Mouse (Mus musculus) heart, embryonic 13.5 days (tissue): ENCODE measurements around the gene Cfap57. TPM values are rescaled to one million over a fixed set of nuclear protein-coding genes. Genes with fewer than 3 reads are reported as not detected.
"Not testable (repeated sequence)": the region's sequence is repeated elsewhere in the genome, so short reads cannot be mapped to it uniquely, and the experiment has no call there.

Source experiments
- ATAC-seq: fragments of 200-750 bp; cut with Nextera tagmentation; 2 replicates; pipeline ENCODE4 v1.8.0; 2017; ENCODE audit warnings: moderate TSS enrichment; ENCODE audit not compliant: insufficient number of reproducible peaks, low FRiP score, low TSS enrichment; ENCODE audit errors: extremely low read depth
- H3K27ac ChIP-seq: fragments of 300-500 bp; sonication (generic); replicated peaks from 2 replicates; pipeline ENCODE4 v1.5.1; 2015; ENCODE audit warnings: moderate library complexity, mild to moderate bottlenecking, inconsistent platforms
- H3K27me3 ChIP-seq: fragments of 300-500 bp; sonication (generic); replicated peaks from 2 replicates; pipeline ENCODE4 v1.6.1; 2015; ENCODE audit warnings: mild to moderate bottlenecking, inconsistent platforms
- H3K36me3 ChIP-seq: fragments of 300-500 bp; sonication (generic); 2 replicates; pipeline ENCODE4 v1.6.1; 2015; ENCODE audit warnings: mild to moderate bottlenecking, inconsistent platforms
- H3K4me1 ChIP-seq: fragments of 300-500 bp; sonication (generic); 2 replicates; pipeline ENCODE4 v1.6.1; 2015; ENCODE audit warnings: inconsistent platforms
- H3K4me2 ChIP-seq: fragments of 300-500 bp; sonication (generic); 2 replicates; pipeline ENCODE4 v1.6.1; 2015; ENCODE audit warnings: inconsistent platforms, mild to moderate bottlenecking, moderate library complexity
- H3K4me3 ChIP-seq: fragments of 300-500 bp; sonication (generic); 2 replicates; pipeline ENCODE4 v1.5.1; 2015; ENCODE audit warnings: moderate library complexity, mild to moderate bottlenecking, inconsistent platforms
- H3K9ac ChIP-seq: fragments of 300-500 bp; sonication (generic); 2 replicates; pipeline ENCODE4 v1.6.1; 2015; ENCODE audit warnings: inconsistent platforms, mild to moderate bottlenecking, moderate library complexity
- H3K9me3 ChIP-seq: fragments of 300-500 bp; sonication (generic); 2 replicates; pipeline ENCODE4 v1.6.1; 2016; ENCODE audit warnings: inconsistent platforms
- WGBS: fragments of 180-500 bp; shearing (Covaris S2); methylation state at CpG from one replicate; pipeline ENCODE4 v1.1.7; 2015; ENCODE audit warnings: mixed read lengths; 5-methylcytosine and 5-hydroxymethylcytosine counted together
- polyA plus RNA-seq: library from polyadenylated mRNA; unstranded; fragments of >200 nt; fragmentation: Nextera tagmentation; extraction: Ambion mirVana; gene quantifications from 2 replicates; pipeline ENCODE4 v1.2.1, GENCODE M21; 2015

The Cfap57 gene
- polyA plus RNA-seq, 1 experiment from 2014 or later = 0.53 TPM

DNA sequence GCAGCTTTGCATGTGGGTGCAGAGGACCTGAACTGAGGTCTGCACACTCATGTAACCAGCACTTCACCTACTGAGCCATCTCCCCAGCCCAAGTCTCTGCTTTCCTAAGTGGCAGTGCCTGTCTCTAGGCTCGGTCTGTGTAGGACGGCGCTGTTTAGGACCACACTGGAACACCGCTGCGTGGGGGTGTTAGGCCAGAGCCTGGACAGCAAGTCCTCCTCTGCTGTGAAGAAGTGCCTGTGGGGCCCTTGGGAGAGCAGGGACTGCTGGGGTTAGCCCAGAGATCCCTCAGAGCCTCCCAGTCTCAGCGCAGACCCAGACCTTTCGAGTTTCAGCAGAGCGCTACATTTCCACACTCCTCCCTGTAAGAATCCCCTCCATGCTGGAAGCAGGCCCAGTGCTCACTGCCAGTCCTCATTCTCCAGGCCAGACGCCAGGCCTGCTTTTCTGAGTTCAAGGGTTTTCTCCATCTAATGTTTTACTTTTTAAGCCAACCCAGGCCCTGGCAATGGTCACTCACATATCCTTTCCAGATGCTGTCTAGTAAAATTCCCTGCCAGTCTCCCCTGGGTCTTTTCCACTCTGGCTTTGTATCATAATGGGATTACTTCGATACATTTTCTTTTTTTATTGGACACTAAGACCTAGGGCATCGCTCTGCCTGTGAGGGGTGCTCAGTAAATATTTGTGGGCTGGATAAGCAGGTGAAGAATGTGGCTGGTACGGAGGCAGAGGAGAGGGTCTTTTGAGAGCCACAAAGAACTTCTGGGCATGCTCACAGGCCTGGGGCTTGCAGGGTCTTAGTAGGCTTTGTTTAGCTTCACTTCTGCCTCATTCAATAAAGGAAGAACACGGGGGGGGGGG lies 56.3 kb downstream of the Cfap57 start:
- Histone ChIP-seq H3K27ac (no peak overlapping the region), H3K9me3 (no peaks in the 10 kb centered on the region), H3K27me3 (peaks cover 27% of the 10 kb centered on the region), H3K4me1 (no peaks in the 10 kb centered on the region), H3K9ac (no peak overlapping the region), H3K36me3 (no peaks in the 10 kb centered on the region), H3K4me3 (no peak overlapping the region), H3K4me2 (no peak overlapping the region)
- 77% methylated on average over 13 of the region's 13 CpGs for WGBS
- no peak for ATAC-seq

DNA sequence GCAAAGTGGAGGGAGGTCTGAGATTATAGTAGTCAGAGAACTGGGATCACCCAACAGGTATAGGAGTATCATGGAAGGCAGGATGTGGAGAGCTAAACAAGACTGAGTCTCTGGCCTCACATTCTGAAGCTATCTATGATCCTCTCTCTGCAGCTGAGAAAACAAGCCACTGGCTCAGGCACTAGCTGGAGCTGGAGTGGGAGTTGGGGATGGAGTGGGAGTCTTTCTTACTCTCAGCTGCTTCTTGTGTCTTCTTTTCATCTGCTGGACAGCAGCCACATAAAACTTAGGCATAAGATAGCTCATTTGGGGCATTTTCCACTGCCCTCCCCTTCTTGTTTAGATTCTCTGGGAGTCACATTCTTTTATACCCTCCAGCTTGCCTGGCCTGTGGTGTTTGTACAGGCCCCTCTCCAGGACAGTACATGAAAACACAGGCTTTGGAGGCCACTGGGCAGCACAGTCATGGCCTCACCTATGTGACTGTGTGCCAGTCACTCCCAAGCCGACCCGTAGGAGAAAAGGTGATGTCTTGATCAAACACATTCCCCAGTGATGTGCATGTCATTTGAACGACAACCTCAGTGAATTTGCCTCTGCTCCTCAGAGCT lies 67.4 kb downstream of the Cfap57 start:
- no peaks in the 10 kb centered on the region; the same call in 1 of the 2 replicates for H3K9me3 ChIP-seq
- H3K4me3 ChIP-seq = no peak overlapping the region
- ATAC-seq = no peak
- no peak overlapping the region for H3K9ac ChIP-seq
- H3K36me3 ChIP-seq = no peaks in the 10 kb centered on the region
- H3K4me1 ChIP-seq = no peaks in the 10 kb centered on the region
- no peak overlapping the region for H3K27ac ChIP-seq
- H3K27me3 ChIP-seq = peaks cover 10% of the 10 kb centered on the region; the same call in 1 of the 2 replicates
- WGBS = 49% methylated on average over 3 of the region's 3 CpGs
- no peak overlapping the region for H3K4me2 ChIP-seq

DNA sequence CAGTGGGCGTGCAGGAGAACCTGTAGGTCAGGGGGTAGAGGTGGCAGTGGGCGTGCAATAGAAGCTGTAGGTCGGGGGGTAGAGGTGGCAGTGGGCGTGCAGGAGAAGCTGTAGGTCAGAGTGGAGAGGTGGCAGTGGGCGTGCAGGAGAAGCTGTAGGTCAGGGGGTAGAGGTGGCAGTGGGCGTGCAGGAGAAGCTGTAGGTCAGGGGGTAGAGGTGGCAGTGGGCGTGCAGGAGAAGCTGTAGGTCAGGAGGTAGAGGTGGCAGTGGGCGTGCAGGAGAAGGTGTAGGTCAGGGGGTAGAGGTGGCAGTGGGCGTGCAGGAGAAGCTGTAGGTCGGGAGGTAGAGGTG lies 72.5 kb downstream of the Cfap57 start:
- peaks cover 11% of the 10 kb centered on the region for H3K4me1 ChIP-seq
- 79% methylated on average over 10 of the region's 10 CpGs for WGBS
- not testable (repeated sequence) for H3K4me3 ChIP-seq, H3K9ac ChIP-seq, ATAC-seq, H3K36me3 ChIP-seq, H3K9me3 ChIP-seq, H3K27me3 ChIP-seq, H3K27ac ChIP-seq, H3K4me2 ChIP-seq

DNA sequence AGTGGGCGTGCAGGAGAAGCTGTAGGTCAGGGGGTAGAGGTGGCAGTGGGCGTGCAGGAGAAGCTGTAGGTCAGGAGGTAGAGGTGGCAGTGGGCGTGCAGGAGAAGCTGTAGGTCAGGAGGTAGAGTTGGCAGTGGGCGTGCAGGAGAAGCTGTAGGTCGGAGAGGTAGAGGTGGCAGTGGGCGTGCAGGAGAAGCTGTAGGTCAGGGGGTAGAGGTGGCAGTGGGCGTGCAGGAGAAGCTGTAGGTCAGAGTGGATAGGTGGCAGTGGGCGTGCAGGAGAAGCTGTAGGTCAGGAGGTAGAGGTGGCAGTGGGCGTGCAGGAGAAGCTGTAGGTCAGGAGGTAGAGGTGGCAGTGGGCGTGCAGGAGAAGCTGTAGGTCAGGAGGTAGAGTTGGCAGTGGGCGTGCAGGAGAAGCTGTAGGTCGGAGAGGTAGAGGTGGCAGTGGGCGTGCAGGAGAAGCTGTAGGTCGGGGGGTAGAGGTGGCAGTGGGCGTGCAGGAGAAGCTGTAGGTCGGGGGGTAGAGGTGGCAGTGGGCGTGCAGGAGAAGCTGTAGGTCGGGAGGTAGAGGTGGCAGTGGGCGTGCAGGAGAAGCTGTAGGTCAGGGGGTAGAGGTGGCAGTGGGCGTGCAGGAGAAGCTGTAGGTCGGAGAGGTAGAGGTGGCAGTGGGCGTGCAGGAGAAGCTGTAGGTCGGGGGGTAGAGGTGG lies 73.0 kb downstream of the Cfap57 start:
- not testable (repeated sequence) for H3K9me3 ChIP-seq, H3K4me2 ChIP-seq, H3K27me3 ChIP-seq, H3K27ac ChIP-seq, H3K36me3 ChIP-seq, H3K4me3 ChIP-seq, ATAC-seq, H3K9ac ChIP-seq
- H3K4me1 ChIP-seq = peaks cover 17% of the 10 kb centered on the region
- 79% methylated on average over 23 of the region's 23 CpGs for WGBS

DNA sequence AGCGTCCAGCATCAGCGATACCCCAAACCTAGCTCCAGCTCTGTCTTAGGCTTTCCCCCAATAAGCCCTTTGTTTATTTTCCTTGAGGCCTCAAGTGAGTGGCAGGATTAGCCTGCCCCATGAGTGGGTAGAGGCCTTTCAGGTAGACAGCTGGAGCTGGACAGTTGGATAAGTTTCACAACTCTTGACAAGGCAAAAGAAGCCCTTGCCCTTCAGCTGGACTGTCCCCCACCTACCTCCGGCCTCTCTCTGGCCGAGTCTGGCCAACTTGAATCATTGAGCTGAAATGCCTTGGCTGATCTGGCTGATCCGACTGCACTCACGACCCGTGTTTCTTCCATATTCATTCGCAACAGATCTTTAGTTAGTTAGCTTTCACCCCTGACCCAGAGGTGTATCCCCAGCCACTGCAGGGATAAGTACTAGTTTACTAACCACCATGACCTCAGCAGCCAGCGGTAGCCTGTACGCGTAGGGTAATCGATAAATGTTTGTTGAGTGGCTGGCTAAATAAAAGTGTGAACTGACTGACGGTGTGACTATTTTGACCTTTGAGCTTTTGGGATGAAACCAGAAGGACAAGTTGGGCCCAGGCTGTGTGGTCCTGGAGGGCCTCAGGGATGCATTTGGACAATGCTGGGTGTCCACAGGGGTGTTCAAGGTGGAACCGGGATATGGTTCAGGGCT lies 76.0 kb downstream of the Cfap57 start:
- 71% methylated on average over 14 of the region's 14 CpGs for WGBS
- Histone ChIP-seq H3K4me1 (peaks cover 18% of the 10 kb centered on the region), H3K9ac (no peak overlapping the region), H3K27ac (no peak overlapping the region), H3K4me2 (peak overlapping the region; percentile 76), H3K9me3 (no peaks in the 10 kb centered on the region; the same call in 1 of the 2 replicates), H3K27me3 (peaks cover 24% of the 10 kb centered on the region), H3K4me3 (peak overlapping the region; percentile 50; the same call in 1 of the 2 replicates), H3K36me3 (no peaks in the 10 kb centered on the region)
- no peak for ATAC-seq

DNA sequence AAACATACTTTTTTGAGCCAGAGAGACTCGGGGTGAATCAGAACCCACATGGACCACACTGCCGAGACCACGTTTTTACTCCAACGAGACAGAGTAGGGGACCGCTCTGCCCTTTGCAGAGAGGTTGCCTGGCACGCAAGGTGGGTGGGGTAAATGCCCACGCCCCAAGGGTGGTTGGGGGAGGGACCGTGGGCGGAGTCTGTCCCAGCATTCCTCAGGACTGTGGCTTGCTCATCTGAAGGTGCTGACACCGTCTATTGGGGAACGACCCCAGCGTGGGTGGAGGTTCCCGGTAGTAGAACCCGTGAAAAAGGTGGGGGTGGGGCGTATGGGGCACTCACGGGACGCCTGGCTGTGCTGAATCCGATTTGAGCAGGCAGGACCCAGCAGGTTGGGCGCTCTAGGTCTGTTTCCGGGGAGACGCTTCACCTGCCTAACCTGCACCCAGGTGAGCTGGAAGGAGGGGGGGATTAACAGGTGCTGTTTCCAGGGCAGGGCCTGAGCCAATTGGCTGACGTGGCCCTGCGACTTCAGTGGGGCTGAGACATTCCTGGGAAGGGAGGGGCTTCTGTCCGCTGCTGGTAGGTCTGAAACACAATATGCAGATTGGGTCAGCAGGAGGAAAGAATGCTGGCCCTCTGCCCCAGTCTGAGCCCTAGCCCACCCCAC lies 76.9 kb downstream of the Cfap57 start, which contains the start of gene Tmem125:
Tmem125 (minus strand) TSS at position 453 of the 669 bp plus-strand sequence.
- WGBS = 1% methylated on average over 24 of the region's 24 CpGs
- no peak within 1 kb of the TSS for H3K27ac ChIP-seq
- H3K4me2 ChIP-seq = peak within 1 kb of the TSS; percentile 76
- H3K27me3 ChIP-seq = peaks cover 27% of the 10 kb centered on the region
- peaks cover 18% of the 10 kb centered on the region for H3K4me1 ChIP-seq
- peak within 1 kb of the TSS; percentile 50 for H3K4me3 ChIP-seq
- H3K9me3 ChIP-seq = no peaks in the 10 kb centered on the region; the same call in 1 of the 2 replicates
- peak; percentile 75 for ATAC-seq
- H3K9ac ChIP-seq = peak within 1 kb of the TSS; percentile 69
- no peaks in the 10 kb centered on the region for H3K36me3 ChIP-seq

DNA sequence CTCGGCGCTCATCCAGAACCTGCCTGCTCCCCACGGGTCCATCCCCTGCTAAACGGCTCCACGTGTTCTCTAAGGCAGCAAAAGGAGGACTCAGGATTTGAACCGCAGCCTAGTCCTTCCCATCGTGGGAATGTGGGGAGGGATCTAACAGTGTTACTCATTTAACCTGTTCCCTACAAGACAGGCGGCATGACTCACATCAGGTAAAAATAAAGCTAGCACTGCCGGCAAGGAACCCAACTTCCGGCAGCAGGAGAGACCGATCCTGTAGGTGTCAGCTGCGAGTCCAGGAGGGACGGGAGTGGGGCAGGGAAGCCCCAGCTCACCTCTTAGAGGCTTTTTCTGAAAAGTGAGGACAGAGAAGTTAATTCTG lies 77.4 kb downstream of the Cfap57 start:
- no peak for ATAC-seq
- no peak overlapping the region for H3K27ac ChIP-seq
- 7% methylated on average over 13 of the region's 13 CpGs for WGBS

DNA sequence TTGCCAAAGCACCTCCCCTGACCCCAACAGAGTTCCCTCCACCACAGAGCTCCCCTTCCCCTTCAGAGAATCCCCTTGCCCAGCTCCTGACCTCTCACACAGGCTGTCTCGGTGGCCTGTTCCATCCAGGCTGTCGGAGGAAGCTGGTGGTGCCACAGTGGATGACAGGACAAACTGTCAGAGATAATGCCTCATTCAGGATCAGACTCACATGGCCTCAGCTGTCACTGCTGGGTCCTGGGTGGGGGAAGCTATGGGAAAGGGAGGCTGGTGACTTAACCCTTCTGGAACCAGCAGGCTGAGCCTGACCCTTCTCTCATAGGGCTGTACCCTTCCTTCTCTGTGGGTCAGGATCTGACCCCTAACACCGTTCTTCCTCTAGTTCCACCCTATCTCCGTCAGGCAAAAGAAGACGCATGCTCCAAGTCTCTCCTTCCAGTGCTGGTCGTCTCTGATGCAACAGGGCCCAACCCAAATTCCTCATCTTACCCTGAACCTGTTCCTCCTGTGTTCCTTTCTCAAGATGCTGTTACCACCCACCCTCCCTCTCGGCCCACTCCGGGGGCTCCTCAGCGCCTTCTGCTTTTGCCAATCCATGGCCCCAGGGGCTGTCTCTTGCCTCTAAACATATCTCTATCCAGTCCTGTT lies 77.9 kb downstream of the Cfap57 start:
- no peak overlapping the region for H3K27ac ChIP-seq
- H3K9me3 ChIP-seq = no peaks in the 10 kb centered on the region
- no peak for ATAC-seq
- peaks cover 18% of the 10 kb centered on the region for H3K4me1 ChIP-seq
- 44% methylated on average over 9 of the region's 9 CpGs for WGBS
- peak overlapping the region; percentile 69; the same call in 1 of the 2 replicates for H3K9ac ChIP-seq
- no peaks in the 10 kb centered on the region for H3K36me3 ChIP-seq
- peak overlapping the region; percentile 76 for H3K4me2 ChIP-seq
- H3K4me3 ChIP-seq = peak overlapping the region; percentile 50
- peaks cover 30% of the 10 kb centered on the region for H3K27me3 ChIP-seq

More for the DNA sequence above, 77.4 kb downstream of the Cfap57 start:
- Histone ChIP-seq H3K9ac (peak overlapping the region; percentile 69), H3K9me3 (no peaks in the 10 kb centered on the region; the same call in 1 of the 2 replicates), H3K36me3 (no peaks in the 10 kb centered on the region), H3K4me1 (peaks cover 18% of the 10 kb centered on the region), H3K27me3 (peaks cover 29% of the 10 kb centered on the region), H3K4me2 (peak overlapping the region; percentile 76), H3K4me3 (peak overlapping the region; percentile 50)

DNA sequence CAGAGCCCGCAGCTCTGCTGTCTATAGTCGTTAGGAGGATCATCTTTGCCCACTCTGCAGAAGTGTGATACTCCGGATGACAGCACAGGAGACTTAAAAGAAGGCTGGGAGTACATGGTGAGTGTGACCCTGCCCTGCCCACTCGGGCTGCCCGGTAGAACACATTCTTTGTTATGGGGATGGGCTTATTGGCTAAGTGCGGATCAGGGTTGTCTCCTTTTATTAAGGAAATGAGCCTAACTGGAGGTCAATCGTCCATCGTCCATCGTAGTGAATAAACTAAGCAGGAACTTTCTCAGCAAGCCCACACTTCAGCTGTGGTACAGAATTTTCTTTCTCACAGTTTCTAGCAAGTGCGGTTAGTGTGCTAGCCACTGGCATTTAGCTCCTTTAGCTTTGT lies 80.7 kb downstream of the Cfap57 start:
- H3K4me1 ChIP-seq = peaks cover 18% of the 10 kb centered on the region
- H3K36me3 ChIP-seq = no peaks in the 10 kb centered on the region
- H3K4me3 ChIP-seq = no peak overlapping the region
- H3K9me3 ChIP-seq = no peaks in the 10 kb centered on the region
- ATAC-seq = no peak
- no peak overlapping the region for H3K27ac ChIP-seq
- 39% methylated on average over 10 of the region's 10 CpGs for WGBS
- H3K27me3 ChIP-seq = peaks cover 43% of the 10 kb centered on the region
- H3K9ac ChIP-seq = no peak overlapping the region
- no peak overlapping the region for H3K4me2 ChIP-seq

DNA sequence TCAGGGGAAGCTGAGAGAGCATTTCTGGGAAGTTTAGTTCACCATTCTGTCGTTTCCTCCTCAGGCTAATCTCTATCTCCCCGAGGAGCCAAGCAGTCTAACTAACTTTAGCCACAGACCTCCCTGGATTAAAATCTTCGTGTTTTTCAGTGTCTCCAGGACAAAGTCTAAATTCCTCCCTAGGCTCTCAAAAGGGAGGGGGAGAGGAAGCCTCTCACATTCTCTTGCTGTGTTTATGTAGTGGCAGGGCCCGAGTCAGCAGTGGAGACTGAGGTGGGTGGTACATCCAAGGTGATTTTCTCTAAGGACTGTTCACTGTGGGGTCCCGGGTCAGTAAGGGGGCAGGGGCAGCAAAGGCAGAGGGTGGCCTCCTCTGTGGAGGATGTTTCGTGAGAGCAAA lies 82.8 kb downstream of the Cfap57 start:
- no peak for ATAC-seq
- 26% methylated on average over 6 of the region's 6 CpGs for WGBS

More for the DNA sequence above, 82.8 kb downstream of the Cfap57 start:
- Histone ChIP-seq H3K36me3 (no peaks in the 10 kb centered on the region), H3K4me1 (peaks cover 4% of the 10 kb centered on the region), H3K9me3 (no peaks in the 10 kb centered on the region), H3K4me2 (no peak overlapping the region), H3K27ac (no peak overlapping the region), H3K9ac (no peak overlapping the region), H3K4me3 (no peak overlapping the region), H3K27me3 (peaks cover 46% of the 10 kb centered on the region)
